Comparison of ENCODE assay signal across 17 mouse cellular contexts in genomic region chr12:44315212-44315611, GRCm38 (mm10). TPM values are rescaled to one million over a fixed set of nuclear protein-coding genes. Genes with fewer than 3 reads are reported as not detected.
"Had no signal": no experiment of that assay in that cellular context is flagged by ENCODE, and none has a peak within 500 bp of the region (broad histone marks: within the 10 kb centered on the region; RNA-seq: fewer than 3 reads in every experiment).

No protein-coding gene starts in this region.

- H3K27me3 ChIP-seq: neural tube, embryonic 13.5 days; neural tube, embryonic 15.5 days; stomach, embryonic 15.5 days had no signal

- H3K27ac ChIP-seq: neural tube, embryonic 13.5 days; neural tube, embryonic 15.5 days; stomach, embryonic 15.5 days; stomach, postnatal 0 days had no signal

- H3K4me2 ChIP-seq: neural tube, embryonic 13.5 days; neural tube, embryonic 15.5 days; stomach, embryonic 15.5 days had no signal

- H3K9ac ChIP-seq: neural tube, embryonic 13.5 days; neural tube, embryonic 15.5 days; stomach, embryonic 15.5 days had no signal

- H3K4me1 ChIP-seq: neural tube, embryonic 13.5 days; neural tube, embryonic 15.5 days; stomach, embryonic 15.5 days had no signal

- H3K9me3 ChIP-seq: neural tube, embryonic 13.5 days; neural tube, embryonic 15.5 days; stomach, embryonic 15.5 days had no signal

- DNase-seq: retina, postnatal 1 day; right cerebral cortex, adult 18-20 months; right cerebral cortex, postnatal 14 days; right cerebral cortex, postnatal 25 days; right cerebral cortex, postnatal 4 days; spleen, adult 18-20 months; thymus, adult 18-20 months; thymus, adult 2 months; thymus, postnatal 14 days; thymus, postnatal 25 days; thymus, postnatal 36 days; thymus, postnatal 4 days had no signal

- H3K36me3 ChIP-seq: stomach, embryonic 15.5 days had no signal

- H3K4me3 ChIP-seq: neural tube, embryonic 13.5 days; neural tube, embryonic 15.5 days; stomach, embryonic 15.5 days had no signal

RNA-seq across cellular contexts. Expression of gene Nrcam, which starts 13.5 kb away (rescaled TPM):
- total RNA-seq: neutrophil, adult 5-6 weeks had no signal
